Mouse (Mus musculus) hindbrain, embryonic 14.5 days (tissue): ENCODE measurements around the gene Xpr1. TPM values are rescaled to one million over a fixed set of nuclear protein-coding genes. Genes with fewer than 3 reads are reported as not detected.

Source experiments
- ATAC-seq: fragments of 200-750 bp; cut with Nextera tagmentation; 2 replicates; pipeline ENCODE4 v1.8.0; 2017; ENCODE audit warnings: moderate number of reproducible peaks, mild to moderate bottlenecking, moderate TSS enrichment, moderate library complexity; ENCODE audit not compliant: low FRiP score
- DNase-seq: peaks from one replicate; pipeline ENCODE4 v3.0.0-alpha.2; 2015; ENCODE audit warnings: low spot score
- H3K27ac ChIP-seq: fragments of 300-500 bp; sonication (generic); 2 replicates; pipeline ENCODE4 v1.5.1; 2014; ENCODE audit warnings: mild to moderate bottlenecking, moderate library complexity
- H3K27me3 ChIP-seq: fragments of 300-500 bp; sonication (generic); 2 replicates; pipeline ENCODE4 v1.6.1; 2014; ENCODE audit warnings: mild to moderate bottlenecking, low read length, mixed read lengths; ENCODE audit not compliant: control insufficient read depth, insufficient read depth
- H3K36me3 ChIP-seq: fragments of 300-500 bp; sonication (generic); replicated peaks from 2 replicates; pipeline ENCODE4 v1.6.1; 2014; ENCODE audit not compliant: control insufficient read depth, insufficient read depth
- H3K4me1 ChIP-seq: fragments of 300-500 bp; sonication (generic); replicated peaks from 2 replicates; pipeline ENCODE4 v1.6.1; 2014; ENCODE audit warnings: antibody characterized with exemption, low read length, mixed read lengths; ENCODE audit not compliant: control insufficient read depth, insufficient read depth
- H3K4me2 ChIP-seq: fragments of 300-500 bp; sonication (generic); replicated peaks from 2 replicates; pipeline ENCODE4 v1.6.1; 2014; ENCODE audit warnings: mild to moderate bottlenecking, moderate library complexity
- H3K4me3 ChIP-seq: fragments of 300-500 bp; sonication (generic); replicated peaks from 2 replicates; pipeline ENCODE4 v1.5.1; 2014; ENCODE audit warnings: mild to moderate bottlenecking, low read length
- H3K9ac ChIP-seq: fragments of 300-500 bp; sonication (generic); 2 replicates; pipeline ENCODE4 v1.6.1; 2014
- H3K9me3 ChIP-seq: fragments of 300-500 bp; sonication (generic); 2 replicates; pipeline ENCODE4 v1.6.1; 2016; ENCODE audit warnings: low read length; ENCODE audit not compliant: control insufficient read depth
- WGBS: fragments of 180-500 bp; shearing (Covaris S2); extraction: QIAGEN DNeasy Blood & Tissue Kit; methylation state at CpG from one replicate; pipeline ENCODE4 v1.1.7; 2014; 5-methylcytosine and 5-hydroxymethylcytosine counted together
- polyA plus RNA-seq: library from polyadenylated mRNA; unstranded; fragments of >200 nt; fragmentation: Nextera tagmentation; extraction: Ambion mirVana; gene quantifications from 2 replicates; pipeline ENCODE4 v1.2.1, GENCODE M21; 2014

The Xpr1 gene
- polyA plus RNA-seq, 1 experiment from 2014 or later = 38.7 TPM

DNA sequence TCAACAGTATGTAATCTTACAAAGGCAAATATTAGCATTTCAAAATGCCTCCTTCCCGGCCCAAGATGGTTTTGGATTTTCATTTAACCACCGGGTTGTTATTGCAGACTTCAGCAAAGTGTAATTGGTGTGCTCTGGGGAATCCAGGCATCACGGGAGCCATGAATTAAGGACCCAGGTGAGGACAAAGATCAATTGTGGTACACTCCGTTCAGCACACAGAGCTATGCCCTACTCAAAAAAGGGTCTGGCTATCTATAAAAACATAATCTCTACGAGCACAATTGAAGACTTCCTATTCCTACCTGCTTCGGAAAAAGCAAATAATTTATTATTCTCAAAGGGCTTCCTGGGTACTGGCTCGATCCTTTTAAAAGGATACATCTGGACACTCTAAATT, 22.3 kb upstream of the Xpr1 start:
- no peak overlapping the region for H3K4me3 ChIP-seq
- ATAC-seq (no peak), DNase-seq (no peak)
- no peaks in the 10 kb centered on the region for H3K27me3 ChIP-seq
- H3K9me3 ChIP-seq = no peaks in the 10 kb centered on the region
- no peak overlapping the region for H3K27ac ChIP-seq
- no peaks in the 10 kb centered on the region; the same call in 1 of the 2 replicates for H3K4me1 ChIP-seq
- H3K9ac ChIP-seq = no peak overlapping the region
- H3K4me2 ChIP-seq = no peak overlapping the region
- WGBS = 56% methylated on average over 7 of the region's 7 CpGs
- no peaks in the 10 kb centered on the region for H3K36me3 ChIP-seq

DNA sequence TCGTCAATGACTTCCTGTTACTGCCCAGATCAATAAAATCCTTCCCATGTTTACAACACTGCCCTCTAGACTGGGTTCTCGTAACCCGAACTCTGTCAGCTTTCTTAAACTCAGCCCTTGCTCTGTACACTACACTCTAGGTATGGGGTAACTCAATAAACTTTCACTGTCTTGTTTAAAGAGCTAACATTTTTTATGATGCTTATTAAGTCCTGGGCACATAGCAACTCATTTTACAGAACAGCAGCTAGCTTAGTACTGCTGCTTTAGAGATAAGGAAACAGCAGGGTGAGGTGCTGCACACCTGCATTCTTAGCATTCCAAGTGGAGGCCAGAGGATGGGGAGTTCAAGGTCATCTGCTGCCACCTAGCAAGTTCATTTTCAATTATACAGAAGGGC, 21.3 kb upstream of the Xpr1 start:
- ATAC-seq (no peak), DNase-seq (no peak)
- Histone ChIP-seq H3K36me3 (no peaks in the 10 kb centered on the region), H3K4me2 (no peak overlapping the region), H3K4me3 (no peak overlapping the region), H3K27me3 (no peaks in the 10 kb centered on the region), H3K9ac (no peak overlapping the region), H3K27ac (no peak overlapping the region), H3K4me1 (no peaks in the 10 kb centered on the region; the same call in 1 of the 2 replicates), H3K9me3 (no peaks in the 10 kb centered on the region)
- WGBS = 69% methylated on average over 3 of the region's 3 CpGs

DNA sequence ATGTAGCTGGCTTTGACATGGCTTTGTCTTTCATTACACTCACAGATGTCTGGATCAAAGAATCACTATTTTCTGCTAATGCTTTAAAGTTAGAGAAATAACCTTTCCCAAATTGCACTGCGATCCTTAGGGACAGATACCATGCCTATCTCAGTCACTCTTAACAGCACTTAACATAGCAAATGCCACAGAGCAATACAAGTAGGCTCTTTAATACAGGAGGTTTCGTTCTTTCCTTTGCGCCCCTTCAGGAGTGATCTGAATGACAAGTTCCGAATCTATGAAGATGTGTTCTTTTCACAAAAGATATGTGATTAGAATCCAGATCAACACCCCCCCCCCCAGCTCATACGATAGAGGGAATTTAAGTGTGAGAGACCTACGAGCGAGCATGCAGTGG, 12.1 kb upstream of the Xpr1 start:
- Histone ChIP-seq H3K9ac (no peak overlapping the region), H3K27me3 (no peaks in the 10 kb centered on the region), H3K4me3 (no peak overlapping the region), H3K27ac (no peak overlapping the region), H3K36me3 (no peaks in the 10 kb centered on the region), H3K4me2 (no peak overlapping the region), H3K9me3 (no peaks in the 10 kb centered on the region), H3K4me1 (peaks cover 10% of the 10 kb centered on the region)
- ATAC-seq (no peak), DNase-seq (no peak)
- 74% methylated on average over 7 of the region's 7 CpGs for WGBS

DNA sequence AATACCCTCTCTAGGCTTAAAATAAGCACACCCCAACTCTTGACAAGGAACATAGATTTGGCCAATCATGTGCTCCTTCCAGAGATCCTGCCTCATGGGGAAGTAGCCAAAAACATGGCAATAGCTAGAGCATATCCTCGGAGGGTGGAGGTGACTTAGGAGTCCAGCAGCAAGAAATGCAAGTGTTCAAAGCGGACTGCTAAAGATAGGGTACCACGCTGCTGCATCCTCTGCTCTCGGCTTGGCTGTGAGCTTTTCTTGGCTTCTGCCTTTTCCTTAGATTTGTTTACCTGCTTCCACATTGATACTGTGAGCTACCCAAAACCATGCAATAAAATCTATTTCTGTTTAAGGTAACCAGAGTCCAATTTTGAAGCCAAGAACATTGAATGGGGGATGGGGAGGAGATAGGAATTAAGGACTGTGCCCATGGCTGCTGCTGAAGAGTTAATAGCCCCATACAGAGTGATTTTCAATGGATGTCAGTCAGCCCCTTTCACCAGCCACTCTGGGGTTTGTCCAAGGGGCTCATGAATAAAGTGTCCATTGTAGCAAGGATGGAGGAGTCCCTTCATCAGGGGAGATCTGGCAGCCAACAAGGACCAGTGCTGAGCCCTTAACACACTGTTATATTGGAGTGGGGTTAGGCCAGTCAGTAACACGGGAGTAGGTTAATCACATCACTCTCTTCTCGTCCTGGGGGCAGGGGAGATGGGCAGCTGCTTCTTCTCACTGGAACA, 10.1 kb upstream of the Xpr1 start:
- Histone ChIP-seq H3K9ac (no peak overlapping the region), H3K4me1 (peaks cover 10% of the 10 kb centered on the region), H3K4me2 (no peak overlapping the region), H3K36me3 (no peaks in the 10 kb centered on the region), H3K27ac (no peak overlapping the region), H3K27me3 (no peaks in the 10 kb centered on the region), H3K9me3 (no peaks in the 10 kb centered on the region), H3K4me3 (no peak overlapping the region)
- peak; percentile 82; the same call in 1 of the 2 replicates for ATAC-seq
- DNase-seq = no peak
- WGBS = 35% methylated on average over 6 of the region's 6 CpGs

DNA sequence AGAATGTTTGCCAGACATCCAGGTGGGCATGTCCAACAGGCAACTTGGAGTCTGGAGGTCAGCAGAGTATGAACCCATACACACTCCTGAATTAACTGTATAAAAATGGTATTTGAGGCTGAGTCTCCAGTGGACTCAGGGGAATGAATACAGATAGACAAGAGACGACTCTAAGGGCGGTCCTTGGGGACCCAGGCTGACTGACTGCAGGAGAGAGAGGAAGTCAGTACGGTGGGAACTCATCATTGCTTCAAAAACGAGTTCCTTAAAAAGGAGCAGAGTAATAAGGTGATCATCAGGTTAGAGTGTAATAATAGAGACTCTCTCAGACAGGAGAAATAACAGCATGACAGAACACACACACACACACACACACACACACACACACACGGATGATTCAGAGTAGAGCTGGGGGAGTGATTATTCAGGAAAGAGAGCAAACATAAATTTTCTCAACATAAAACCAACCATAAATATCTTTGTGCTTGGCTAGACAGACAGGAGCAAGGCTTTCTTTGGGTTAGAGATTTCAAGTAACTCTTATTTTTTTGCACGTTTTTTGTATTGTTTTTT, 8.6 kb upstream of the Xpr1 start:
- DNase-seq (no peak), ATAC-seq (no peak)
- Histone ChIP-seq H3K9ac (no peak overlapping the region), H3K27me3 (no peaks in the 10 kb centered on the region), H3K4me3 (no peak overlapping the region), H3K4me2 (no peak overlapping the region), H3K36me3 (no peaks in the 10 kb centered on the region), H3K9me3 (no peaks in the 10 kb centered on the region), H3K27ac (no peak overlapping the region), H3K4me1 (peaks cover 10% of the 10 kb centered on the region)
- 41% methylated on average over 6 of the region's 6 CpGs for WGBS

DNA sequence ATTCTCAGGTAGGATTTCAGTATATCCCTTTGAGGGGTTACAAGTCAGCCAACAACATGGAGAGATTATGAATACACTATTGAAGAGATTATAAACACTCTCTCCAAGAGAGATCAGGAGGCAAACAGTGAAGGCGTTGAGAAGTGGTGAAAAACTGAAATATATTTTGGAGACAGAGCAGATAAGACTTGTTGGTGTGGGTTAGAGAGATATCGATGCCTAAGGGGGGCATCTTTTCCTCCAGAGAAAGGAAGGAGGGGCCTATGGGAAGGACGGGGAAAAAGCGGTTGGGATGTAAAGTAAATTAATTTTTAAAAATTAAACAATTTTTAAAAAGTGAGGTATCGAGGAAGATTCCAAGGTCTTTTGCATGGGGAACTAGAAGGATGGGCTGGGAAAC, 8.1 kb upstream of the Xpr1 start:
- no peak overlapping the region for H3K4me2 ChIP-seq
- no peaks in the 10 kb centered on the region for H3K36me3 ChIP-seq
- H3K9ac ChIP-seq = no peak overlapping the region
- no peaks in the 10 kb centered on the region for H3K9me3 ChIP-seq
- H3K4me3 ChIP-seq = no peak overlapping the region
- H3K27me3 ChIP-seq = no peaks in the 10 kb centered on the region
- no peak for ATAC-seq
- no peak for DNase-seq
- no peak overlapping the region for H3K27ac ChIP-seq
- 91% methylated on average over 5 of the region's 5 CpGs for WGBS
- H3K4me1 ChIP-seq = peaks cover 10% of the 10 kb centered on the region

DNA sequence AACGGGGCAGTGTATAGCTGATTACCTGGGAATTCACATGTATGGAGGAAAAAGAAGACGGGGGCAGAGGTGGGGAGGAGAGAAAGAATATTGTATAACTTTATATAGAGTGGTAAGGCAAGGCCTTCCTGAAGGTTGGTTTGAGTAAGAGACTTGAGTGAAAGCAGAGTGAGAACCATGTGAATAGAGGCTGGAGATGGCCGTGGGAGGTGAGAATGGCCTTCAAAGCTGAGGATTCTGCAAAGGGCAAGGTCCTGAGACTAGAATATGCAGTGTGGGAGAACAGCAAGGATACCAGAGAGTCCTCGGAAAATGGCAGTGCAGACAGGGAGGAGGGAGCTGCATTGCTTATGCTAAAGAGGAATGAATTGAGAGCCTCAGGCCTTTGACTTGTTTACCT, 6.6 kb upstream of the Xpr1 start:
- ATAC-seq (no peak), DNase-seq (no peak)
- H3K27me3 ChIP-seq = no peaks in the 10 kb centered on the region
- WGBS = 77% methylated on average over 4 of the region's 4 CpGs
- no peaks in the 10 kb centered on the region for H3K9me3 ChIP-seq
- no peak overlapping the region for H3K9ac ChIP-seq
- H3K27ac ChIP-seq = no peak overlapping the region
- no peak overlapping the region for H3K4me3 ChIP-seq
- H3K4me2 ChIP-seq = no peak overlapping the region
- H3K4me1 ChIP-seq = peaks cover 10% of the 10 kb centered on the region
- no peaks in the 10 kb centered on the region for H3K36me3 ChIP-seq

DNA sequence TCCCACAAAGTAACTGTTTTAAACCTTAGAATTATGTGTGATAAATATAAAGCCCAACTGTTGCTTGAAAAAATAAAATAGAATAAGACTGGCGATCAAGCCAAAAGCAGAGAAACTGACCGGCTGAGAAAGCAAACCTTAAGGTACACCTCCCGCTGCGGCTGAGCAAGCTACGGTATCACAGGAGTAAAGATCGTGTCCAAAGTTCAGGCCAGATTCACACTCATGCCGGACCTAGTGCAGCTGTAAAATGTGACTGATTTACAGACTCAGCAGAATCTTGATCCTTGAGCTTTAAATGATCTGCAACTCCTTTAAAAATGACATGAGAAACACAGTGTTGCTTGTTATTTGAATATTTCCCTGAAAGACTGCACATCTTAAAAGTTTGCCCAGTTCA, 4.8 kb upstream of the Xpr1 start:
- 92% methylated on average over 7 of the region's 7 CpGs for WGBS

DNA sequence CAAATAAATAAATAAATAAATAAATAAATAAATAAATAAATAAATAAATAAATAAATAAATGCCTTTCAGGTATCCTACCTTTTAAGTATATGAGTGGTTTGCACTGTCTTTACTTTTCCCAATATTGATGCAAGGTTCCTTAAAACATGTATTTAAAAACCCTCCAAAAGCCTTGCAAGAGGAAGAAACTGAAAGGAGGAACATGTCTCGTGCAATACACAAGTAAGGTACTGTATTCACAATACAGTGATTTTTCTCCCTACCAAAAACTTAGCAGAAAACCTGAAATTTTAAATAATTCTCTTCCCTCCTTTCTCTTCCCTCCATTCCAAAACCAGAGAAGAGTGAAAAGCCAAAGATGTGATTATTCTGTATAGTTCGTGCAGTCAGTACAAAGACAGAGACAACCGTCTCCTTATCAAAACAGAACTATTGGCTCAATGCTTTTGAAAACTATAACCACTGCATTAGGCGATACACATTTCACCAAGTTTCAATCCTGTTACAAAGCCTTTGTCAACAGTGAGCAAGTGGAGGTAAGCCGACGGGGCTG, 991 bp downstream of the Xpr1 start:
- H3K4me3 ChIP-seq = peak overlapping the region; percentile 66
- DNase-seq = peak; percentile 50
- peak overlapping the region; percentile 91 for H3K27ac ChIP-seq
- WGBS = 2% methylated on average over 6 of the region's 6 CpGs
- ATAC-seq = no peak
- H3K4me1 ChIP-seq = peaks cover 17% of the 10 kb centered on the region
- H3K9ac ChIP-seq = peak overlapping the region; percentile 90
- peak overlapping the region; percentile 57 for H3K4me2 ChIP-seq
- no peaks in the 10 kb centered on the region for H3K36me3 ChIP-seq
- H3K9me3 ChIP-seq = no peaks in the 10 kb centered on the region
- H3K27me3 ChIP-seq = no peaks in the 10 kb centered on the region

More for the DNA sequence above, 4.8 kb upstream of the Xpr1 start:
- Histone ChIP-seq H3K4me3 (no peak overlapping the region), H3K9ac (no peak overlapping the region), H3K4me2 (no peak overlapping the region), H3K9me3 (no peaks in the 10 kb centered on the region), H3K27ac (no peak overlapping the region), H3K27me3 (no peaks in the 10 kb centered on the region), H3K36me3 (no peaks in the 10 kb centered on the region), H3K4me1 (peaks cover under 1% of the 10 kb centered on the region; the same call in 1 of the 2 replicates)
- no peak for ATAC-seq
- DNase-seq = no peak
